Mouse (Mus musculus): ENCODE data around the gene Gcsam. TPM values are rescaled to one million over a fixed set of nuclear protein-coding genes. Genes with fewer than 3 reads are reported as not detected.

Gene Gcsam
- polyA plus RNA-seq, 1 experiment from 2014 or later = 2.8 TPM

GRCm38 (mm10) chr16:45608481-45608954, 1.7 kb upstream of the Gcsam start:
- H3K9ac ChIP-seq (replicated peaks) = no peak overlapping the region
- peak overlapping the region; percentile 28; the same call in 1 of the 2 replicates for H3K4me2 ChIP-seq (ENCODE audit: low read depth, low read length)
- H3K9me3 ChIP-seq (ENCODE audit: low read length) = no peaks in the 10 kb centered on the region
- DNase-seq (peak; percentile 44), ATAC-seq (peak; percentile 98)
- WGBS (ENCODE audit: insufficient replicate concordance) = 33% methylated on average over 4 of the region's 4 CpGs
- no peaks in the 10 kb centered on the region for H3K27me3 ChIP-seq (ENCODE audit: insufficient read depth, low read length)
- H3K4me1 ChIP-seq (ENCODE audit: insufficient read depth) = peaks cover 11% of the 10 kb centered on the region
- H3K27ac ChIP-seq (ENCODE audit: low read depth) = peak overlapping the region; percentile 86
- TF ChIP-seq EP300 (IDR thresholded peaks at IDR 0.05; ENCODE audit: low read depth) = peak; percentile 75
- peak; percentile 83 for TF ChIP-seq CTCF (IDR thresholded peaks at IDR 0.05; ENCODE audit: low read depth)
- H3K4me3 ChIP-seq (ENCODE audit: low read depth, low read length) = no peak overlapping the region
- no peaks in the 10 kb centered on the region for H3K36me3 ChIP-seq (replicated peaks; ENCODE audit: insufficient read depth, low read length)

- Histone ChIP-seq H3K27me3 (ENCODE audit: insufficient read depth, low read length) (no peaks in the 10 kb centered on the region), H3K9ac (replicated peaks) (no peak overlapping the region), H3K27ac (ENCODE audit: low read depth) (peak overlapping the region; percentile 86), H3K9me3 (ENCODE audit: low read length) (no peaks in the 10 kb centered on the region), H3K4me2 (ENCODE audit: low read depth, low read length) (no peak overlapping the region), H3K4me3 (ENCODE audit: low read depth, low read length) (no peak overlapping the region), H3K36me3 (replicated peaks; ENCODE audit: insufficient read depth, low read length) (no peaks in the 10 kb centered on the region), H3K4me1 (ENCODE audit: insufficient read depth) (peaks cover 11% of the 10 kb centered on the region)
- DNase-seq = peak; percentile 27
- TF ChIP-seq CTCF (IDR thresholded peaks at IDR 0.05; ENCODE audit: low read depth) (peak; percentile 80), EP300 (IDR thresholded peaks at IDR 0.05; ENCODE audit: low read depth) (no peak)
- WGBS (ENCODE audit: insufficient replicate concordance) = 51% methylated on average over 3 of the region's 3 CpGs
- 0 out of 2 replicates have a peak, but pooled peaks have one; percentile 20 for ATAC-seq
Observed at GRCm38 (mm10) chr16:45609300-45609699, 880 bp upstream of the Gcsam start.

- H3K4me1 ChIP-seq (ENCODE audit: insufficient read depth) = peaks cover 8% of the 10 kb centered on the region; the same call in 1 of the 2 replicates
- no peak overlapping the region for H3K27ac ChIP-seq (ENCODE audit: low read depth)
- no peak overlapping the region for H3K9ac ChIP-seq (replicated peaks)
- 82% methylated on average over 2 of the region's 2 CpGs for WGBS (ENCODE audit: insufficient replicate concordance)
- no peak overlapping the region for H3K4me2 ChIP-seq (ENCODE audit: low read depth, low read length)
- H3K36me3 ChIP-seq (replicated peaks; ENCODE audit: insufficient read depth, low read length) = no peaks in the 10 kb centered on the region
- no peaks in the 10 kb centered on the region for H3K9me3 ChIP-seq (ENCODE audit: low read length)
- ATAC-seq = no peak
- no peak for TF ChIP-seq CTCF (IDR thresholded peaks at IDR 0.05; ENCODE audit: low read depth)
- H3K27me3 ChIP-seq (ENCODE audit: insufficient read depth, low read length) = no peaks in the 10 kb centered on the region
- no peak for DNase-seq
- H3K4me3 ChIP-seq (ENCODE audit: low read depth, low read length) = no peak overlapping the region
Observed at GRCm38 (mm10) chr16:45613247-45613646, 3.1 kb downstream of the Gcsam start.

GRCm38 (mm10) chr16:45615944-45616343, 5.8 kb downstream of the Gcsam start:
- H3K9ac ChIP-seq (replicated peaks) = no peak overlapping the region
- TF ChIP-seq EP300 (IDR thresholded peaks at IDR 0.05; ENCODE audit: low read depth) (no peak), CTCF (IDR thresholded peaks at IDR 0.05; ENCODE audit: low read depth) (no peak)
- ATAC-seq = no peak
- H3K27ac ChIP-seq (ENCODE audit: low read depth) = no peak overlapping the region
- no peak overlapping the region for H3K4me3 ChIP-seq (ENCODE audit: low read depth, low read length)
- no peaks in the 10 kb centered on the region for H3K9me3 ChIP-seq (ENCODE audit: low read length)
- no peak overlapping the region for H3K4me2 ChIP-seq (ENCODE audit: low read depth, low read length)
- no peaks in the 10 kb centered on the region for H3K27me3 ChIP-seq (ENCODE audit: insufficient read depth, low read length)
- WGBS (ENCODE audit: insufficient replicate concordance) = 76% methylated on average over 1 of the region's 1 CpGs
- no peaks in the 10 kb centered on the region for H3K36me3 ChIP-seq (replicated peaks; ENCODE audit: insufficient read depth, low read length)
- no peaks in the 10 kb centered on the region for H3K4me1 ChIP-seq (ENCODE audit: insufficient read depth)
- no peak for DNase-seq

- WGBS (ENCODE audit: insufficient replicate concordance) = 50% methylated on average over 8 of the region's 8 CpGs
- no peak overlapping the region for H3K27ac ChIP-seq (ENCODE audit: low read depth)
- no peak overlapping the region for H3K9ac ChIP-seq (replicated peaks)
- no peak overlapping the region for H3K4me2 ChIP-seq (ENCODE audit: low read depth, low read length)
- ATAC-seq (no peak), DNase-seq (no peak)
- H3K27me3 ChIP-seq (ENCODE audit: insufficient read depth, low read length) = no peaks in the 10 kb centered on the region
- H3K4me1 ChIP-seq (ENCODE audit: insufficient read depth) = no peaks in the 10 kb centered on the region
- H3K4me3 ChIP-seq (ENCODE audit: low read depth, low read length) = no peak overlapping the region
- TF ChIP-seq EP300 (IDR thresholded peaks at IDR 0.05; ENCODE audit: low read depth) (no peak), CTCF (IDR thresholded peaks at IDR 0.05; ENCODE audit: low read depth) (no peak)
- H3K9me3 ChIP-seq (ENCODE audit: low read length) = no peaks in the 10 kb centered on the region
- no peaks in the 10 kb centered on the region for H3K36me3 ChIP-seq (replicated peaks; ENCODE audit: insufficient read depth, low read length)
Observed at GRCm38 (mm10) chr16:45619751-45620375, 9.7 kb downstream of the Gcsam start.

- no peaks in the 10 kb centered on the region for H3K27me3 ChIP-seq (ENCODE audit: insufficient read depth, low read length)
- H3K27ac ChIP-seq (ENCODE audit: low read depth) = no peak overlapping the region
- no peaks in the 10 kb centered on the region for H3K36me3 ChIP-seq (replicated peaks; ENCODE audit: insufficient read depth, low read length)
- no peaks in the 10 kb centered on the region for H3K4me1 ChIP-seq (ENCODE audit: insufficient read depth)
- DNase-seq (no peak), ATAC-seq (no peak)
- 32% methylated on average over 4 of the region's 4 CpGs for WGBS (ENCODE audit: insufficient replicate concordance)
- H3K9ac ChIP-seq (replicated peaks) = no peak overlapping the region
- no peak overlapping the region for H3K4me3 ChIP-seq (ENCODE audit: low read depth, low read length)
- no peaks in the 10 kb centered on the region for H3K9me3 ChIP-seq (ENCODE audit: low read length)
- no peak overlapping the region for H3K4me2 ChIP-seq (ENCODE audit: low read depth, low read length)
- no peak for TF ChIP-seq EP300 (IDR thresholded peaks at IDR 0.05; ENCODE audit: low read depth)
- TF ChIP-seq CTCF (IDR thresholded peaks at IDR 0.05; ENCODE audit: low read depth) = peak; percentile 23; the same call in 1 of the 2 replicates
Observed at GRCm38 (mm10) chr16:45623230-45623629, 13.1 kb downstream of the Gcsam start.
